In the genomic region with DNA sequence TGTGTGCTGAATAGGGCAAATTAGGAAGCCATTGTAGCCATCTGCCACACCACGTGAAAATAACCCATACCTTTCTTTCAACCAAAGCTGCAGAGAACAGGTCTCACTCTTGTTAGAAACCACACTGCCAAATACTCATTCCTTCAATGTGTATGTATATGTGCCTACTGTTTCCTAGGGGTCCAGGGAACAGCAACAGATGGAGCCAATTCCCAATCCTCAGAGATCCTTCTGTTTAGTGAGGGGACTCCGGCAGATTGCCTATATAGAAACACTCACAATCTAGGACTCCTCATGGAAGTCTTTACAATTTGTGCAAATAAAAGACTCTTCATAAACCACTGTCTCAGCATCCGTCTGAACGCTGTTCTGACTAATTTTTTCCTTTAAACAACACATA, we compare ENCODE assay signal across 19 mouse cellular contexts.
"Had no signal": no experiment of that assay in that cellular context is flagged by ENCODE, and none has a peak within 500 bp of the region (broad histone marks: within the 10 kb centered on the region; RNA-seq: fewer than 3 reads in every experiment).

No protein-coding gene starts in this region.

- H3K9me3 ChIP-seq: limb, embryonic 10.5 days; limb, embryonic 13.5 days; liver, embryonic 12.5 days; liver, embryonic 15.5 days; lung, embryonic 15.5 days; midbrain, embryonic 12.5 days had no signal

- H3K9ac ChIP-seq: limb, embryonic 13.5 days; liver, embryonic 12.5 days; liver, embryonic 15.5 days; lung, embryonic 15.5 days; midbrain, embryonic 12.5 days had no signal

- DNase-seq: kidney, postnatal 14 days; layer of hippocampus, adult 9-11 months; liver; lung, postnatal 10 days; right cerebral cortex, adult 18-20 months; right cerebral cortex, postnatal 14 days; right cerebral cortex, postnatal 4 days; thymus, adult 2 months; thymus, postnatal 14 days; thymus, postnatal 4 days had no signal

- H3K4me3 ChIP-seq: layer of hippocampus, adult 2 months; limb, embryonic 10.5 days; limb, embryonic 13.5 days; liver, embryonic 12.5 days; liver, embryonic 15.5 days; lung, embryonic 15.5 days; midbrain, embryonic 12.5 days had no signal

- H3K27ac ChIP-seq: layer of hippocampus, adult 2 months; limb, embryonic 10.5 days; limb, embryonic 13.5 days; liver, embryonic 12.5 days; liver, embryonic 15.5 days; lung, embryonic 15.5 days; midbrain, embryonic 12.5 days; stomach, postnatal 0 days had no signal

- H3K4me2 ChIP-seq: limb, embryonic 13.5 days; liver, embryonic 12.5 days; liver, embryonic 15.5 days; lung, embryonic 15.5 days; midbrain, embryonic 12.5 days had no signal

- ATAC-seq: liver, embryonic 12.5 days; midbrain, embryonic 16.5 days had no signal

- H3K4me1 ChIP-seq: liver, embryonic 12.5 days; liver, embryonic 15.5 days; lung, embryonic 15.5 days; midbrain, embryonic 12.5 days had no signal

- H3K36me3 ChIP-seq: limb, embryonic 10.5 days; limb, embryonic 13.5 days; liver, embryonic 12.5 days; liver, embryonic 15.5 days; lung, embryonic 15.5 days; midbrain, embryonic 12.5 days had no signal

- H3K27me3 ChIP-seq: limb, embryonic 13.5 days; liver, embryonic 12.5 days; liver, embryonic 15.5 days; lung, embryonic 15.5 days had no signal
